Mouse (Mus musculus): ENCODE measurements around the gene Ttc39a.
"Not testable (repeated sequence)": the region's sequence is repeated elsewhere in the genome, so short reads cannot be mapped to it uniquely, and the experiment has no call there.

Gene Ttc39a

GRCm38 (mm10) chr4:109406486-109407175 lies at the start of gene Ttc39a:
TSS of gene Ttc39a (plus strand) at chr4:109406623.
- DNase-seq (ENCODE audit: low read depth) = no peak

GRCm38 (mm10) chr4:109378107-109378506 lies 28.3 kb upstream of the Ttc39a start:
- no peak for DNase-seq (ENCODE audit: low read depth)

- DNase-seq (ENCODE audit: low read depth) = no peak
Measured at GRCm38 (mm10) chr4:109382457-109382856, 24.0 kb upstream of the Ttc39a start.

GRCm38 (mm10) chr4:109385599-109385998 lies 20.8 kb upstream of the Ttc39a start:
- DNase-seq (ENCODE audit: low read depth) = no peak

GRCm38 (mm10) chr4:109393229-109393779 lies 13.1 kb upstream of the Ttc39a start:
- DNase-seq (ENCODE audit: low read depth) = no peak

- DNase-seq (ENCODE audit: low read depth) = no peak
Measured at GRCm38 (mm10) chr4:109393902-109394301, 12.5 kb upstream of the Ttc39a start.

- DNase-seq (ENCODE audit: low read depth) = no peak
Measured at GRCm38 (mm10) chr4:109394314-109395074, 11.9 kb upstream of the Ttc39a start.

- no peak for DNase-seq (ENCODE audit: low read depth)
Measured at GRCm38 (mm10) chr4:109400366-109400980, 6.0 kb upstream of the Ttc39a start.

- DNase-seq (ENCODE audit: low read depth) = peak; percentile 7
Measured at GRCm38 (mm10) chr4:109401176-109401689, 5.2 kb upstream of the Ttc39a start.

- DNase-seq (ENCODE audit: low read depth) = not testable (repeated sequence)
Measured at GRCm38 (mm10) chr4:109404908-109405307, 1.5 kb upstream of the Ttc39a start.

GRCm38 (mm10) chr4:109405415-109405814 lies 1.0 kb upstream of the Ttc39a start:
- DNase-seq (ENCODE audit: low read depth) = no peak

- no peak for DNase-seq (ENCODE audit: low read depth)
Measured at GRCm38 (mm10) chr4:109406054-109406485, 353 bp upstream of the Ttc39a start.

GRCm38 (mm10) chr4:109407176-109407520 lies 725 bp downstream of the Ttc39a start:
- DNase-seq (ENCODE audit: low read depth) = no peak

- no peak for DNase-seq (ENCODE audit: low read depth)
Measured at GRCm38 (mm10) chr4:109407701-109408485, 1.5 kb downstream of the Ttc39a start.

- DNase-seq (ENCODE audit: low read depth) = no peak
Measured at GRCm38 (mm10) chr4:109410681-109411376, 4.4 kb downstream of the Ttc39a start.

- no peak for DNase-seq (ENCODE audit: low read depth)
Measured at GRCm38 (mm10) chr4:109411377-109411967, 5.0 kb downstream of the Ttc39a start.

- DNase-seq (ENCODE audit: low read depth) = no peak
Measured at GRCm38 (mm10) chr4:109412233-109412632, 5.8 kb downstream of the Ttc39a start.

- no peak for DNase-seq (ENCODE audit: low read depth)
Measured at GRCm38 (mm10) chr4:109417998-109418397, 11.6 kb downstream of the Ttc39a start.

- no peak for DNase-seq (ENCODE audit: low read depth)
Measured at GRCm38 (mm10) chr4:109419017-109419416, 12.6 kb downstream of the Ttc39a start.

GRCm38 (mm10) chr4:109419563-109419962 lies 13.1 kb downstream of the Ttc39a start:
- DNase-seq (ENCODE audit: low read depth) = no peak

All from induced T-regulatory cell, adult 2 months (primary cell).